Mouse (Mus musculus) lung, postnatal 0 days (tissue): ENCODE results near the gene Fam89b. TPM values are rescaled to one million over a fixed set of nuclear protein-coding genes. Genes with fewer than 3 reads are reported as not detected.
"Not testable (repeated sequence)": the region's sequence is repeated elsewhere in the genome, so short reads cannot be mapped to it uniquely, and the experiment has no call there.

Experiments
- ATAC-seq: fragments of 200-750 bp; cut with Nextera tagmentation; 2 replicates; pipeline ENCODE4 v1.8.0; 2017; ENCODE audit warnings: moderate library complexity
- DNase-seq: peaks from one replicate; pipeline ENCODE4 v3.0.0-alpha.2; 2016; ENCODE audit warnings: low spot score
- H3K27ac ChIP-seq: fragments of 300-500 bp; sonication (generic); 2 replicates; pipeline ENCODE4 v1.5.1; 2014; ENCODE audit warnings: antibody characterized with exemption, mild to moderate bottlenecking, low read length, mixed read lengths
- H3K27me3 ChIP-seq: fragments of 300-500 bp; sonication (generic); replicated peaks from 2 replicates; pipeline ENCODE4 v1.6.1; 2014; ENCODE audit warnings: low read length, mixed read lengths; ENCODE audit not compliant: insufficient read depth
- H3K36me3 ChIP-seq: fragments of 300-500 bp; sonication (generic); 2 replicates; pipeline ENCODE4 v1.6.1; 2014; ENCODE audit warnings: low read length, mixed read lengths; ENCODE audit not compliant: insufficient read depth
- H3K4me1 ChIP-seq: fragments of 300-500 bp; sonication (generic); 2 replicates; pipeline ENCODE4 v1.6.1; 2014; ENCODE audit warnings: antibody characterized with exemption, low read depth, low read length, mixed read lengths; ENCODE audit not compliant: insufficient read depth
- H3K4me2 ChIP-seq: fragments of 300-500 bp; sonication (generic); replicated peaks from 2 replicates; pipeline ENCODE4 v1.6.1; 2014; ENCODE audit warnings: low read depth, mild to moderate bottlenecking, low read length, moderate library complexity, mixed read lengths
- H3K4me3 ChIP-seq: fragments of 300-500 bp; sonication (generic); 2 replicates; pipeline ENCODE4 v1.5.1; 2014; ENCODE audit warnings: low read depth, low read length
- H3K9ac ChIP-seq: fragments of 300-500 bp; sonication (generic); replicated peaks from 2 replicates; pipeline ENCODE4 v1.6.1; 2014; ENCODE audit warnings: low read depth, mild to moderate bottlenecking
- H3K9me3 ChIP-seq: fragments of 300-500 bp; sonication (generic); 2 replicates; pipeline ENCODE4 v1.6.1; 2016; ENCODE audit warnings: low read length, mixed read lengths
- CTCF ChIP-seq: IDR thresholded peaks from 2 replicates; pipeline ENCODE4 v1.5.1; 2016; ENCODE audit warnings: antibody characterized with exemption, mild to moderate bottlenecking
- EP300 ChIP-seq: IDR thresholded peaks from 2 replicates; pipeline ENCODE4 v1.6.1; 2016; ENCODE audit warnings: antibody characterized with exemption, mild to moderate bottlenecking, control low read depth
- WGBS: fragments of 180-500 bp; shearing (Covaris S2); extraction: QIAGEN DNeasy Blood & Tissue Kit; methylation state at CpG from one replicate; pipeline ENCODE4 v1.1.7; 2014; 5-methylcytosine and 5-hydroxymethylcytosine counted together
- polyA plus RNA-seq: library from polyadenylated mRNA; unstranded; fragments of >200 nt; fragmentation: Nextera tagmentation; extraction: Ambion mirVana; gene quantifications from 2 replicates; pipeline ENCODE4 v1.2.1, GENCODE M21; 2015

The Fam89b gene
- polyA plus RNA-seq, 1 experiment from 2014 or later, result 126 TPM

GRCm38 (mm10) chr19:5688200-5689087 lies 41.0 kb downstream of the Fam89b start, which contains the start of the genes Map3k11 and Pcnx3:
Gene Map3k11, plus strand, starts transcription at chr19:5688742.
Gene Pcnx3, minus strand, starts transcription at chr19:5688908.
- peaks cover 22% of the 10 kb centered on the region for H3K36me3 ChIP-seq
- H3K4me2 ChIP-seq, result peak within 1 kb of the TSS; percentile 99
- no peak; the same call in 1 of the 2 replicates for TF ChIP-seq EP300
- TF ChIP-seq CTCF, result peak; percentile 54
- H3K27ac ChIP-seq, result peak within 1 kb of the TSS; percentile 97
- 2% methylated on average over 68 of the region's 69 CpGs for WGBS
- DNase-seq (peak; percentile 100), ATAC-seq (peak; percentile 90)
- peaks cover 25% of the 10 kb centered on the region for H3K4me1 ChIP-seq
- no peaks in the 10 kb centered on the region for H3K27me3 ChIP-seq
- peak within 1 kb of the TSS; percentile 70 for H3K4me3 ChIP-seq
- peak within 1 kb of the TSS; percentile 76 for H3K9ac ChIP-seq
- no peaks in the 10 kb centered on the region for H3K9me3 ChIP-seq

- Histone ChIP-seq H3K27me3 (no peaks in the 10 kb centered on the region), H3K9me3 (no peaks in the 10 kb centered on the region), H3K4me2 (peak overlapping the region; percentile 99), H3K27ac (peak overlapping the region; percentile 97; the same call in 1 of the 2 replicates), H3K9ac (peak overlapping the region; percentile 72), H3K4me1 (peaks cover 25% of the 10 kb centered on the region), H3K4me3 (peak overlapping the region; percentile 70), H3K36me3 (peaks cover 15% of the 10 kb centered on the region)
- DNase-seq (no peak), ATAC-seq (no peak)
- TF ChIP-seq EP300 (no peak), CTCF (no peak)
- WGBS, result 14% methylated on average over 9 of the region's 9 CpGs
Measured at GRCm38 (mm10) chr19:5687738-5688137, 41.7 kb downstream of the Fam89b start.

DNA sequence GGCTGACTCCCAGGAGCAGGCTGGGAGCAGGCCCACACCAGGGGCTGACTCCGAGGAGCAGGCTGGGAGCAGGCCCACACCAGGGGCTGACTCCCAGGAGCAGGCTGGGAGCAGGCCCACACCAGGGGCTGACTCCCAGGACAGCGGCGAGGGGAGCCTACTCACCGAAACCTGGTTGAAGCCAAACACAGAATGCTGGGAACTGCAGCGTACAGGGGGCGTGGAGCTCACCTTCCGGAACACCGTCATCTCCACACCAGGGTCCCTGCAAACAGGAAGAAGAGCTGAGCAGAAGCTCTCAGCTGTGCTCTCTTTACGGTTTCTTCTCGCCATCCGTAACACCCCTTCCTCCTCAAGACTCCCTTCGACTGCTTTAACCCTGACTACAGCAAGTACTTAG lies 42.5 kb downstream of the Fam89b start:
- H3K9ac ChIP-seq, H3K4me2 ChIP-seq, DNase-seq, H3K4me3 ChIP-seq, ATAC-seq, H3K27me3 ChIP-seq, H3K9me3 ChIP-seq, H3K27ac ChIP-seq: not testable (repeated sequence)
- Histone ChIP-seq H3K36me3 (peaks cover 18% of the 10 kb centered on the region), H3K4me1 (peaks cover 21% of the 10 kb centered on the region)
- WGBS, result 86% methylated on average over 11 of the region's 12 CpGs

- Histone ChIP-seq H3K36me3 (peaks cover 20% of the 10 kb centered on the region), H3K4me2 (no peak overlapping the region), H3K4me1 (peaks cover 18% of the 10 kb centered on the region), H3K27ac (no peak overlapping the region), H3K9ac (no peak overlapping the region), H3K4me3 (no peak overlapping the region), H3K27me3 (no peaks in the 10 kb centered on the region), H3K9me3 (no peaks in the 10 kb centered on the region)
- ATAC-seq (no peak), DNase-seq (no peak)
- 75% methylated on average over 13 of the region's 13 CpGs for WGBS
- TF ChIP-seq CTCF (no peak), EP300 (no peak)
Measured at GRCm38 (mm10) chr19:5686437-5686836, 43.0 kb downstream of the Fam89b start.

GRCm38 (mm10) chr19:5685861-5686260 lies 43.6 kb downstream of the Fam89b start:
- Histone ChIP-seq H3K27me3 (no peaks in the 10 kb centered on the region), H3K9ac (no peak overlapping the region), H3K4me1 (peaks cover 15% of the 10 kb centered on the region; the same call in 1 of the 2 replicates), H3K4me2 (no peak overlapping the region), H3K4me3 (no peak overlapping the region), H3K36me3 (peaks cover 25% of the 10 kb centered on the region), H3K9me3 (no peaks in the 10 kb centered on the region), H3K27ac (no peak overlapping the region)
- 93% methylated on average over 11 of the region's 11 CpGs for WGBS
- DNase-seq (no peak), ATAC-seq (no peak)
- TF ChIP-seq EP300 (no peak), CTCF (no peak)

- no peaks in the 10 kb centered on the region for H3K9me3 ChIP-seq
- H3K27me3 ChIP-seq, result no peaks in the 10 kb centered on the region
- H3K27ac ChIP-seq, result no peak overlapping the region
- 94% methylated on average over 19 of the region's 19 CpGs for WGBS
- DNase-seq, result no peak
- peaks cover 11% of the 10 kb centered on the region; the same call in 1 of the 2 replicates for H3K4me1 ChIP-seq
- no peak for ATAC-seq
- H3K4me2 ChIP-seq, result no peak overlapping the region
- no peak overlapping the region for H3K4me3 ChIP-seq
- H3K36me3 ChIP-seq, result peaks cover 29% of the 10 kb centered on the region
- no peak for TF ChIP-seq CTCF
- TF ChIP-seq EP300, result no peak
- no peak overlapping the region for H3K9ac ChIP-seq
Measured at GRCm38 (mm10) chr19:5685431-5685830, 44.0 kb downstream of the Fam89b start.
